Mouse (Mus musculus) spleen, postnatal 4 days (tissue): Measurements from ENCODE around the gene Asb16.

Experiments used
- DNase-seq, 2 experiments: peaks; one replicate each; pipeline ENCODE4 v3.0.0; 2022; ENCODE audit warnings: low spot score in 2 of 2

The Asb16 gene

GRCm38 (mm10) chr11:102268520-102269244 lies at the start of gene Asb16:
Asb16 (plus strand) TSS chr11:102268743.
- DNase-seq: no peak

GRCm38 (mm10) chr11:102218783-102219182 lies 49.8 kb upstream of the Asb16 start:
- peak; percentile 80 to 85 for DNase-seq

- DNase-seq: no peak
These were observed 49.1 kb upstream of the Asb16 start for GRCm38 (mm10) chr11:102219247-102219993.

GRCm38 (mm10) chr11:102219994-102220346 lies 48.6 kb upstream of the Asb16 start:
- DNase-seq: peak; percentile 18 to 61

GRCm38 (mm10) chr11:102220451-102220850 lies 48.1 kb upstream of the Asb16 start:
- peak in 1 of 2 experiments; percentile 62 for DNase-seq

- DNase-seq: peak in 1 of 2 experiments; percentile 59
These were observed 47.1 kb upstream of the Asb16 start for GRCm38 (mm10) chr11:102221243-102221953.

- DNase-seq: peak in 1 of 2 experiments; percentile 61
These were observed 46.6 kb upstream of the Asb16 start for GRCm38 (mm10) chr11:102221954-102222351.

- peak; percentile 70 to 87 for DNase-seq
These were observed 45.4 kb upstream of the Asb16 start for GRCm38 (mm10) chr11:102223166-102223565.

GRCm38 (mm10) chr11:102224686-102225085 lies 43.9 kb upstream of the Asb16 start:
- DNase-seq: peak in 1 of 2 experiments; percentile 64

- DNase-seq: no peak
These were observed 43.3 kb upstream of the Asb16 start for GRCm38 (mm10) chr11:102225221-102225620.

- DNase-seq: no peak
These were observed 42.2 kb upstream of the Asb16 start for GRCm38 (mm10) chr11:102226067-102226978.

- no peak for DNase-seq
These were observed 41.0 kb upstream of the Asb16 start for GRCm38 (mm10) chr11:102227270-102228190.

GRCm38 (mm10) chr11:102228191-102228545 lies 40.4 kb upstream of the Asb16 start:
- no peak for DNase-seq

GRCm38 (mm10) chr11:102228646-102229268 lies 39.8 kb upstream of the Asb16 start:
- no peak for DNase-seq

GRCm38 (mm10) chr11:102229331-102229953 lies 39.1 kb upstream of the Asb16 start:
- DNase-seq: peak in 1 of 2 experiments; percentile 70

- peak; percentile 94 to 95 for DNase-seq
These were observed 38.4 kb upstream of the Asb16 start, which contains the start of gene Hdac5 for GRCm38 (mm10) chr11:102230006-102230741. Hdac5 (minus strand) TSS chr11:102230166.

- no peak for DNase-seq
These were observed 32.5 kb upstream of the Asb16 start for GRCm38 (mm10) chr11:102236022-102236421.

- no peak for DNase-seq
These were observed 27.9 kb upstream of the Asb16 start for GRCm38 (mm10) chr11:102240636-102241035.

- no peak for DNase-seq
These were observed 27.3 kb upstream of the Asb16 start for GRCm38 (mm10) chr11:102241246-102241645.
